Mouse (Mus musculus) heart, adult 11 months (tissue): ENCODE results near the gene Kctd17.

Source experiments
- DNase-seq: peaks from one replicate; pipeline ENCODE4 v3.0.0; 2022

Kctd17 gene

GRCm38 (mm10) chr15:78487066-78487465, 58.7 kb downstream of the Kctd17 start:
- DNase-seq, result no peak
